Mouse (Mus musculus): ENCODE data around the gene Nt5c1a.

The Nt5c1a gene

DNA sequence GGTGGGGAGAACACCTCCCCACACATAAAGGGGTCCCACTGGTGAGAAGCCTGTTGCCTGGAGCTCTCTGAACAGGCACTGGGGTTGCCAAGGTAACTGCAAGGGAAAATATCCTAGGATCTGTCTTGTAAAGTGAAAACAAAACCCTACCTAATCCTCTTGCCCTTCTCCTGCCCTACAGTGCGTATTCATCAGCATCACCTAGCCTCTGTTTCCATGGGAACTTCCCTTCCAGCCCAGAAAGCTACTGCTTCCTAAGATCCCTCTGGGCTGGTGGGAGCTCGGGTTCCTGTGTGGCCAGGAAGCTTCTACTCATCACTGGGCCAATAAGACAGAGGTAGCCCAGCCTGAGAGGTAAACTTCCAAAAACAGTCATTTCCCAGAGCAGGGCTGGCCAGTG is 11.0 kb downstream of the Nt5c1a start:
- DNase-seq (ENCODE audit: low read depth): no peak

DNA sequence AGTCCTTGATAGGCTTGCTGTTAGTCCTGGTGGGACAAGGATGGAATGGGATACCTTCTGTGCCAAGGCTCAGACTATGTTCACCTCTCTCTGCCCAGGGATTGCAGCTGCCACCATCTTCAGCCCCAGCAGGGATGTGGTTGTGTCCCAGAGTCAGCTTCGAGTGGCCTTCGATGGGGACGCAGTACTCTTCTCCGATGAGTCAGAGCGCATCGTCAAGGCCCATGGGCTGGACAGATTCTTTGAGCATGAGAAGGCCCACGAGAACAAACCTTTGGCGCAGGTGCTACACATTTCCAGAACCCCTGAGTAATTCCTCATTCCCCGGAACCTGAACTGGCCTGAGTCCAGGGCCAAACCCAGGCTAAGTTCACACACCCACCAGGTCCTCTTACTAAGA is 12.7 kb downstream of the Nt5c1a start:
- no peak for DNase-seq (ENCODE audit: low read depth)

DNA sequence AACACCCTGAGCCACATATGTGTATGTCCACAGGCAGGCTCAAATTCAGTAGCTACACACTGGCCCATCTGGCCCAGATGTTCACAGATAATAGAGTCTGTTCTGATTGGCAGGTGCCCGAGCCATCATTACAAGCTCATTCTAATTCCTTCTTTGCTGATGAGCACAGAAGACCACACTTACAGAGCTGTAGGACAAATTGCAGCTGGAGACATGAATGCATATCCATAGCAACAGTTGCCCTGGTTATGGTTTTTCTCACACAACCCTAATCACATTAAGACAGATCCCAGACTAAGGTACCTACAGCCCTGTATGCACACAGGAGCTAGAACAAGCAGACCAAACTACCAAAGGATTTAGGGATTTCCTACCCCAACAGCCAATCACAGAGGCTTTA is 14.1 kb downstream of the Nt5c1a start:
- DNase-seq (ENCODE audit: low read depth): no peak

DNA sequence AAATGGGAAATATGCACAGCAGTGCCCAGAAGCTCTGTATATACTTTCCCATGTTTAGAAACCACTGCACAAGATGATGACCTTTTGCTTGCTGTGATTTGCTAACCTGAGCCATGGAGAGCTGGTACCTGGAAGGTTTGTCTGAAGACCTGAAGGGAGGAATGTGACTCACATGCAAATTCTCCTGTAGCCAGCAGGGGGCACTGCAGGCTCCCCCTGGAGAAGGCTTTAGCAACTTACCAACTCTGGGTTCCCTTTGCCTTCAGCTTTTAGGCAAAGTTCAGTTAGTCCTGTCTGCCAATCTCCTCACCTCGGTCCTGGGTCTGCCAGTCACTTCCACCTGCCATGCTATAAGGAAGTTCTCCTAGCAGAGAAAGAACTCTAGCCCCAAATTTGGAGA is 15.5 kb downstream of the Nt5c1a start:
- DNase-seq (ENCODE audit: low read depth): peak; percentile 74

DNA sequence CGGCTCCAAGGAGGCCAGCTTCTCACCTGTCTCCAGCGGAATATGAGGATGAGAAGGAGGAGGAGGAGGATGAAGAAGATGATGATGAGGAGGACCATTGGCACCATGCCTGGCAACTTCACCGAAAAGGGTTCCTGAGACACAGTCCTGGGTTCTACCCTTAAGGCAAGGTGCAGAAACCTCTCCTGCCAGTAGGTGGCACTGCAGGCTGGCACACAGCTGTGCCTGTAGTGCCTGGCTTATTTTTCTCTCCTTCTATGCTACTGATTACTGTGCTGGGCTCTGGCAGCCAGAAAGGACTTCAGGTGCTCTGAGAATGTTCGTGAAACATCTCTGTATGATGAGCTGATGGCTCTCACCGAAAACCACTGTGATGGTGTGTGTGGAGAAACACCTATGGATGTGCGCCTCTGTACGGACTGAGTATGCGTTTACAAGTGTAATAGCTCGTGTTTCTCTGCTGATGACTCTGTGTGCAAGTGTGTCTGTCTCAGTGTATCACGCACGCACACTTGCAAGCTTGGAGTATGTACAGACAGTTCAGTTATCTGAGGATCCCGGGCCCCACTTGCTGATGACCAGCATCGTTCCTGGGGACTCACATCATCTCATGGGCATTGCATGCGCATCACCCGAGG is 18.5 kb downstream of the Nt5c1a start:
- peak; percentile 79 for DNase-seq (ENCODE audit: low read depth)

DNA sequence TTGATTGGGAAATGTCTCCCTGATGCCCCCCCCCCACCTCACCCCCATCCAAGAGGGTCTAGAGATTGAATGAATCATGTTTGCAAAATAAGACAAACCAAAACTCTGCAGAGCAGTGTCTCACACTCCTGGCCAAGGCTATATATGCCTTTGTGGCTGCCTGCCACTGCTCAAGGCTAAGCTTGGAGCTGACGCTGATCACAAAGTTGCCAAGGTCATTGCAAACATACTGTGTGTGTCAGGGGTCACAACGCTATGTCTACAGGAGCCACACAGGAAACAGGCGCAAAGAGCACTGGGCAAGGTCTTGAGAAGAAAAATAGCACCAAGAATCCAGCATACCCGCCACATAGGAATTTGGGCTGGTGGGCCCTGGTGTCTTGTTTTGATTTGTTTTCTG is 19.3 kb downstream of the Nt5c1a start:
- DNase-seq (ENCODE audit: low read depth): no peak

DNA sequence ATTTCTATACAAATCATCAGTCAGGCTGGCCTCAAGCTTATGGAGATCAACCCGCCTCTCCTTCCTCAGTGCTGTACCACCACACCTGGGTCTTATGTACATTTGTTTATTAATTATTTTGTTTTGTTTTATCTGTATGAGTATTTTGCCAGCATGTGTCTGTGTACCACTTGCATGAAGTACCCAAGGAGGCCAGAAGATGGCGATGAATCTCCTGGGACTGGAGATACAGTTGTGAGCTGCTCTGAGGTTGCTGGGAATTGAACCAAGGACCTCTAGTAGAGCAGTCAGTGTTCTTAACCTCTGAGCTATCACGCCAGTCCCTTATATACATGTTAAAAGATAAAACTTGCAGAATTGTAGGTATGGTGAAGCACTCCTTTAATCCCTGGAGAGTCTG is 22.0 kb downstream of the Nt5c1a start:
- peak; percentile 56 for DNase-seq (ENCODE audit: low read depth)

DNA sequence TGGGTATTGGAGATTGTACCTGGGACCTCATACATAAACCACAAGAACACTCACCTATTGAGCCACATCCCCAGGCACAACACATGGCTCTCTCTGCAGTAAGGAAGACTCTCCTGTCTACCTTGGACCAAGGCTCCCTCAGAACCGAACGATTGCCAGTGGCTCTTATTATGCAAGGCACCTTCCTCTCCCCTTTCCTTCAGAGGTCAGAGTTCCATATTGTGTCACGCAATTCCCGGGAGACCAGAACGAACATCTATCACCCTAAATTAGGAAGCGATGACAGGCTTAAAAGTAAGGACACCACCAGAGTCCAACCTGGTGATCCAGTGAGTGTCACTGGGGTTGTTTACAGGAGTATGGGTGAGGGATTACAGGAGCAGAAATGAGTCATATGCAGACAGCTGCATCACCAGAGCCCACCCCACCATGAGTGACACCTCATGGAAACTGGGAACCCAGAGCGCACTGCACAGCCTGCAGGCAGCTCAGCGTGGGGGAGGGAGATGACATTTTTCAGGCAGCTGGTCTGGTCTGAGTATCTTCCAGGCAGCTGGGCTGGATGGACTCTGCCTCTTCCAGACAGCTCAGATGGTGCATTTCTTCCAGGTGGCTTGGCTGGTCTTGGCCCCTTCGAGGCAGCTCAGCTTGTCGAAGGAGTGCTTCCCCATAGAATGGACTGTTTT is 24.6 kb downstream of the Nt5c1a start:
- DNase-seq (ENCODE audit: low read depth): peak; percentile 31

DNA sequence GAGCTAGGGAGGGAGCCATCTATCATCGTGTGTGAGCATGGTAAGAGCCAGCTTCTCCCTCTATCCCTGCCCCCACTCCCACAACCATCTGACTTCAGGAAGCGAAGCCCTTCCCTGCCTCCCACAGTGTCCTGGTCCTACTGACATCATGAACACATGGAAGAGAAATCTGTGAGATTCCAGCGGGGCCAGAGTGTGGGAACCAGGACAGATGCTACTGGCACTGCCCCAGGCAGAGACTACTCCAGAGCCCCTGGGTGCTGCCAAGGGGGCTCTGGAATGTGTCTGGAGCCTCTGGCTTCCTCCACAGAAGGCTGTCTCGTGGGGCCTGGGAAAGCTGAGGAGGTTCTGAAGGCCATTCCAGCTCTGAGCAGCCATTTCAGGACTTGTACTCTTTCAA is 26.4 kb downstream of the Nt5c1a start:
- DNase-seq (ENCODE audit: low read depth): no peak

DNA sequence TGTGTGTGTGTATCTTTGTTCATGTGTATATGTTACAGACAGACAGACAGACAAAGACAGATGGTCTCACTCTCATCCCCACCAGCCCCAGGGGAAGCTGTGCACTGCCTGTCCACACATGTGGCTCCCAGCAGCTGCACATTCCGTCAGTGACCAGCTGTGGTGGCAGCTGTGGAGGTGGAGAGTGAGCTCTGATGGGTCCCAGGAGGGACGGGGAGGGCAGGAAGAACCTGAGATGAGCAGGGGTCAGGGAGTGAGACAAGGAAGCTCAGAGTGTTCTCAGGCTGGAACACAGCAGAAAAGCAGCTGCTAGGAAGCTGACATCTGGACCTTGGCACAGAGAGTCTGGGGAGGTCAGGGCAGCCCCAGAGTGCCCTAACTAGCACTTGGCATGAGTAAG is 27.0 kb downstream of the Nt5c1a start:
- no peak for DNase-seq (ENCODE audit: low read depth)

DNA sequence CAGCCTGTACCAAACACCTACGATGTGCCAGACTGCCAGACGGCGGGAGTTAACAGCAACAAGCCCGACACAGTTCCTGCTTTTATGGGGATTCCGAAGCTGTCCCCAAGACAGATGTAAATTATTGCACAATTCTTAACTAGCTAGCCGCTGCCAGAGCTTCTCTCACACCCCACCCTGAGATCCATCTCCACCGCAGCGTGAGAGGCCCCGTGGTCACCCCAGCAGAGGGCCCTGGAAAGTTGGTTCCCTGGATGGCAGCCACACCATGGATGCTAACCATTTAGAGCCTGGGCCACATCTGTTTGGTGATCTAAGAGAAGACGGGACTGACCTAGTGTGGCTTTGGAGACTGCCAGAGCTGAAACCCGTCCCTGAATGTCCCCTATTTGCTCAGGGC is 27.9 kb downstream of the Nt5c1a start:
- no peak for DNase-seq (ENCODE audit: low read depth)

DNA sequence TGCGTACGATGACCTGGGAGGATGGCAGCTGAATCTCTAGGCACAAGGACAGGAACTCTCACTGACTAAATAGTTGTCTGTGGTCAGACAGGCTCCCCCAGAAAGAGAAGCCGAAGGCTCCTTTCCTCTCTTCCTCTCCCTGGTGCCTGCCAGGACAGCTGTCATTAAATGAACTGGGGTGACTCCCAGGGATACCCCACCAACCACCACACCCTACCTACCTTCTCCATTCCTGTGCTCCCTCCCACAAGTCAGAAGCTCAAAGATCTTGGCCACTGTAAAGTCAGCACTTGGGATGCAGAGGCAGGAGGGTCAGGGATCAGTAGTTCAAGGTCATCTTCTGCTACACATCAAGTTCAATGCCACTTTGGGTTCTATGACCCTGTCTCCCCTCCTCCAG is 31.5 kb downstream of the Nt5c1a start:
- DNase-seq (ENCODE audit: low read depth): no peak

DNA sequence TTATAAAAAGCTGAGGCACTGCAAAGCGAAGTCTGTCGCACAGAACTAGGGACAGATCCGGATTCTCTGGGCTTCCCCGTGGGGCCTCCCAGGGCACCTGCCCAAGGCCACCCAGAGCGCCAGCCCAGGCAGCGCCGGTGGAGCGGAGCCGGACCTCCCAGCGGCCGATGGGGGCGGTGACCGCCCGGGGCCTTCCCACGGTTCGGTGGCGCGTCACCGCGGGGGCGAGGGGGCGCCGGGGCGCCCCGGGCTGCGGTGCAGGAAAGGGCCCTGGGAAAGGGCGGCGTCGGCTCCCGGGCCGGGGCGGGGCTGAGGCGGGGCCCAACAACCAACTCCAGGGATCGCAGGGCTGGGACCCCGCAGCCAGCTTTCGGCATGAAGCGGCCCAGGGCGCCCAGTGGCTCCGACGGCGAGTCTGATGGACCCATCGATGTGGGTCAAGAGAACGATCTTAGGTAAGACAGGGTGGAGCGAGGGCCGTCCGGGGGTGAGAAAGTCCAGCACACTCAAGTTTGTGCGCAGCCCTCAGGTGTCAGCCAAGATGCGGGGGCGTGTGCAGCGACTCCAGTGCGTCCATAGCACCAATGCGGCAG is 32.3 kb downstream of the Nt5c1a start, which contains the start of gene Heyl:
Heyl (plus strand) TSS at position 65 of the 593 bp plus-strand sequence.
- no peak for DNase-seq (ENCODE audit: low read depth)

DNA sequence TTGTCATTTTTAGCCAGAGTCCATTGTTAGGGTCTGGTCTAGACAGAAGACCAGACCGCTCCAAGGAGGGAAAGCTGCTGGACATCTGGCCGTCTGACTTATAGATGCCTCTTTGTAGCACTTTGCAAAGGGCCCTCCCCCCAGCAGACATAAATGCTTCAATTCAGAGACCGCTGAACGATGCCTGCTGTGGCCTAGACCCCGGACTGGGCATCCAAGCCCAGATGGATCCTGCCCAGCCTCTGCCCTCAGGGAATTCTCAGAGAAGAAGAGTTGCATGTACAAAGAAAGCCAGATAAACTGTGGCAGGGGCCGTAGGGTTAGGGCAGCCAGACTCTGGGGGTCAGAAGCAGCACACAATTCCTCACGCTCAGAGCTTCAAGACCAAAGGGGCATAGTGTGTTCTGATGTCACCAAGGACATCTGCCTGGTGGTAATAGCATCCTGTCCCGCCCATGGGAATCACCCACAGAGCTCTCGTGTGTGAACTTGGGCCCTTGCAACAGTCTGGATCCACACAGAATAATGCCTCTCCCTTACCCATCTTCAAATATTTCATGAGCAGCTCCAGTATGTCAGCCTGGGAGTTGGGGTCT is 34.6 kb downstream of the Nt5c1a start:
- DNase-seq (ENCODE audit: low read depth): no peak

DNA sequence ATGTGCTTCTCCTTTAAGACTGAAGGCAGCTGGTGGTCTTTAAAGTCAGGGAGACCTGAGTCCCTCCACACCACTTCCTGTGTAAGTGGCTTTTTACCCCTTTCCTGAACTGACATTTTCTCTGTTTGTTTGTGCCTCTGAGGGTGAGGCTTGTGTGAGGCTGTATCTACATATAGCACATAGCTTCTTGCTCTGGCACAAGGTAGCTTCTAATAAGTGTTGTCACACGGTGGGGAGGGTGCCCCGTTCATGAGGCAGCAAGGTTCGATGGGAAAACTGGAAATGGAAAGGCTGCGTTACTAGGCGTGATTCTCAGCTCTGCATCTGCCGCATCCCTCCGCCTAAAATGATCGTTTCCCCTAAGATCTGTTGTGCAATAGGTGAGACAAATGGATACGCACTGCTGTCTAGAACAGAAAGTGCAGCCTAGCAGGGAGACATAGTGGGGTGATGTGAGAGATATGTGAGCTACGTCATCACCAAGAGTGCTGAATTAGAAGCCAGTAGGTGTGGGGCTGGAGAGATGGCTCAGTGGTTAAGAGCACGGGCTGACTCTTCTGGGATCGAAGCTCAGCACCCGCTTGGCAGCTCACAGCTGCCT is 35.2 kb downstream of the Nt5c1a start:
- DNase-seq (ENCODE audit: low read depth): no peak

DNA sequence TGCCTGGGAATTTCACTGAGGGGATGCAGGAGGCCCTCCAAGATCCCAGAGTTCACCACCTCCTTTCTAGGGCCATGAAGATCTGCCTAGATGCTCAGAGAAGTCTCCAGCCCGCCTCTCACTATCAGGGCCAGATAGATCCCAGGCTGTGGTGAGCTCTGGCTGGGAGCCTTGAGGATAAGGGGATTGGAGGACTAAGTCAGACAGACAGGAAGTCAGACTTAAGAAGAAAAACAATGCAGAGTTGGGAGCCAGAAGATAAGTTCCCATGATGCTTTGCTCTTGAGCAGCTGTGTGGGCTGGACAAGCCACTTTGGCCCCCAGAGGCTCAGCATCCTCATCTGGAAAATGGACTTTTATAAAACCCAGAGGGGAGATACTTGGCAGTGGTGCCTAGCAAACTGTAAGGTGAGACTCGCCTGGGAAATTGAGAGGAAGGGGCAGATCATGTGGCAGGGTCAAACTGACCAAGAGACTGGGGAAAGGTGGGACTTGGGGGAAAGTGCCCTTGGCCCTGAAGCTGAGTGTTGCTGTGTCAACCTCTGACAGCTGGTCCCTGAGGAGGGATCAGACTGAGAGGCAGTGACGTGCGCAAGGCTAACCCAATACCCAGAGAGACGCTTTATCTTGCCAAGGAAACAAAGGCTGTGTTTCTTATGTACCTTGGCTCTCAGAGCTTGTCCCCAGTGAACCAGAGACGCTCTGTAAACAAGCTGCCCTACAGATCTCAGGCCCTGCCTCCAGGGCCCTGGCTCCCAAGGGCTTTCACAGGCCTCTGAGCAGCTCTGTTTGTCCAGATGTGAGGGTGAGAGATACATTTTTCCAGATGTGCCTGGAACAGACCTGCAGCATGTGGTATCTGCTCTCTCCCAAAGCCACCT is 36.3 kb downstream of the Nt5c1a start:
- no peak for DNase-seq (ENCODE audit: low read depth)

DNA sequence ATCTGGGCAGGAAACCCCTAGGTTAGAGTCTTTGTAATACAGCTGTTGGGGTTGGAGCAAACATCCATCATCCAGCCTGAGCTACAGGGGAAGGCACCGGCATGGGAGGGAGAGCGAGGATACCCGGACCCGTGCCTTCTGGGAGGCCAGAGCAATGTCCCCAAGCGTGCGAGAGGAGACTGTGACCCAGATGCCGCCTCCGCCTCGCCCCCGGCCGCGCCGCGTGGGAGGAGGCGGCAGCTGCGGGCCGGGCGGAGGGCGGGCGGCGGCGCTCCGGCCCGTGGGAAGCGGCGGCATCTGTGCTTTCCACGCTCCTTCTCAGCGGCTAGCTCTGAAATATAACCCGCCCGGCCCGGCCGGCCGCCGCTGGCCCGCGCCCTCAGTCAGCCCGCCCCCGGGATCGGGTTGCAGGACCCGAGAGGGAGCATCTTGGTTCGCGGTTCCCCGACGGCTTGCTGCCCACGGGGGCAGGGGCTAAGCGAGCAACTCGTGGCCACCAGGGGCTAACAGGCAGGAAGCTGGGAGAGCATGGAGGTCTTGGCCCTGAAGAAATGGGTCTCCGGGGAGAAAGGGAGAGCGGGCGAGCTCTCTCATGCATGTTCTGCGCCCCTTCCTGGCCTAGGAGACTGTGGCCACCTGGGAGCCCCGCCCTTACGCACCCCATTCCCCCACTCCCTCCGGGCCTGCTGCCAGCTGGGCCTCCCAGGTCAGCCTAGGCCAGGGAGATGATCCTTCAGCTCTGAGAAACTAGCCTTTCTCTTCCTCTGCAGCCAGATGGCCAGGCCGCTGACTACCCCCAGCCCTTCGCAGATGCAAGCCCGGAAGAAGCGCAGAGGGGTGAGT is 38.3 kb downstream of the Nt5c1a start:
- no peak for DNase-seq (ENCODE audit: low read depth)

DNA sequence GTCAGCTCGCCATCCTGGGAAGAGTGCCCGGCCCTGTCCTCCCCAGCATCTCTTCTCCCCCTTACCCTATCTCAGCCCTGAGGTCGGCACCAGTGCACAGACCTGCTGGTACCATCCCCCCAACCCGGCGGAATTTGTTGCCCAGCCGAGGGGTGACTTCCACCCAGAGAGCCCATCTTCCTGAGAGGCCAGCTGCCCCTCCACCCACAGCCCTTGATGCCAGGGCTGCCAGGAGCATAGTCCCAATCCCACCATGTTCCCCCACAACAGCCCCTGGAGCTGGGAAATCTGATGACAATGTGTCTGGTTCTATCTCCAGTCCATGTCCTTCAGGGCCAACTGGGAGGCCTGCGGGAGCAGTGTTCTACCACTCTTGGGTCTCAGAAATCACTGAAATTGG is 44.9 kb downstream of the Nt5c1a start:
- no peak for DNase-seq (ENCODE audit: low read depth)

DNA sequence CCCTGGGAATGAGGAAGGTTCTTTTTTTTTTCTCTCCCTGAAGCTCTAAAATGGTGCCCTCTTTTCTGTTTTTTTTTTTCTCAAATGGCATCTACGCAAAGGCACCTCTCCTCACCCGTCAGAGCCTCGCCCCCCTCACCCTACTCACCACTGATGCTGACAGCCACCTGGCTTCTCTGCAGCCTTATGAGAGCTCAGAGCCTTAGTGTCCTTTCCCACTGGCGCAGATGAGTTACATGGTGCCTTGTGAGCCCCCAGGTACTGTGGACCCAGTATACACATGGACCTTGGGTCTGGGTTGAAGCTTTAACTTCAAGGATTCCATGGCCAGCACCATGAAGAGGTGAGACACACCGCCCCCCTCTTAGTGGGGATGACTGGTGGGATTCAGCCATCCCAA is 45.3 kb downstream of the Nt5c1a start:
- no peak for DNase-seq (ENCODE audit: low read depth)

DNA sequence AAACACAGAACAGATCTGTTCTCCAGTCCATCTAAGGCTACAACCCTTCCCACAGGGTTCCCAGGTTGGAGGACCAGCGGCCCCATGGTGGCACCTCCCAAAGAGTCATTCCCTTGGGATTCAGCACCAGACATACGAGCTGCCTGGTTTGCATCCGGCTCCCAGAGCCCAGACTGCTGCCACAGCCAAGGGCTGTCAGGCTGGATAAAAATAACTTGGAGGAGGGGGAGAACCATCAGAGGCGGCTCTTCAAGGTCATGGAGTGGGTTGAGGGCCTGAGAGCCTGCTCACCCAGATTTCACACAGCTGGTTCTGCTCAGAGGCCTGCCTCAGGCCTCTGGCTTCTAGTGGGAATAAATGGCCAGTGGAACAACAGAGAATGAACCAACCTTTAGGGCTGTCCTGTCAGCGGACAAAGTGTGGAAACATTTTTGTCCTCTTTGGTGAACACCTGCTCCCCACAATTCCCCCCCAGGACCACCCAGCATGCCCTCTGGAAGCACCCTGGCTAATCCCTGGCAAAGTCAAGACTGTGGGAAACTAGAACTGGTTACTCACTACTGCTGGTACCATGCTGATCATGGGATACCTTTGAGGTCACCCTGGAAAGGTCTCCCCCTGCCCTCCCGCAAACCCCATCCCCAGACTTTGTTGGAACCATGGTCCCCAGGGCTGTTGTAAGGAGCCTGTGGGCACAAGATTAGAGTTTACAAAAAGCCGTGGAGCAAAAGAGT is 46.0 kb downstream of the Nt5c1a start:
- peak; percentile 9 for DNase-seq (ENCODE audit: low read depth)
